Mouse (Mus musculus) midbrain, embryonic 14.5 days (tissue): ENCODE results near the gene Mecom. TPM values are rescaled to one million over a fixed set of nuclear protein-coding genes. Genes with fewer than 3 reads are reported as not detected.

Experiments
- ATAC-seq: fragments of 200-750 bp; cut with Nextera tagmentation; 2 replicates; pipeline ENCODE4 v1.8.0; 2017; ENCODE audit warnings: moderate number of reproducible peaks, moderate library complexity; ENCODE audit not compliant: low FRiP score, low TSS enrichment
- DNase-seq: peaks from one replicate; pipeline ENCODE4 v3.0.0-alpha.2; 2015
- H3K27ac ChIP-seq: fragments of 300-500 bp; sonication (generic); replicated peaks from 2 replicates; pipeline ENCODE4 v1.5.1; 2014; ENCODE audit warnings: mild to moderate bottlenecking, low read depth, low read length, moderate library complexity
- H3K27me3 ChIP-seq: fragments of 300-500 bp; sonication (generic); 2 replicates; pipeline ENCODE4 v1.6.1; 2014; ENCODE audit warnings: low read length, control low read depth, mixed read lengths; ENCODE audit not compliant: control insufficient read depth, insufficient read depth
- H3K36me3 ChIP-seq: fragments of 300-500 bp; sonication (generic); 2 replicates; pipeline ENCODE4 v1.6.1; 2014; ENCODE audit warnings: low read length, control low read depth; ENCODE audit not compliant: control insufficient read depth, insufficient read depth
- H3K4me1 ChIP-seq: fragments of 300-500 bp; sonication (generic); 2 replicates; pipeline ENCODE4 v1.6.1; 2014; ENCODE audit warnings: mild to moderate bottlenecking, antibody characterized with exemption, low read length, control low read depth; ENCODE audit not compliant: control insufficient read depth, insufficient read depth
- H3K4me2 ChIP-seq: fragments of 300-500 bp; sonication (generic); 2 replicates; pipeline ENCODE4 v1.6.1; 2014; ENCODE audit warnings: mild to moderate bottlenecking, low read length, moderate library complexity
- H3K4me3 ChIP-seq: fragments of 300-500 bp; sonication (generic); replicated peaks from 2 replicates; pipeline ENCODE4 v1.5.1; 2014; ENCODE audit warnings: low read depth, low read length
- H3K9ac ChIP-seq: fragments of 300-500 bp; sonication (generic); replicated peaks from 2 replicates; pipeline ENCODE4 v1.6.1; 2014; ENCODE audit warnings: mild to moderate bottlenecking, low read length, moderate library complexity
- H3K9me3 ChIP-seq: fragments of 300-500 bp; sonication (generic); 2 replicates; pipeline ENCODE4 v1.6.1; 2016; ENCODE audit warnings: low read length, control low read depth, mixed read lengths; ENCODE audit not compliant: control insufficient read depth
- WGBS: fragments of 180-500 bp; shearing (Covaris S2); extraction: QIAGEN DNeasy Blood & Tissue Kit; methylation state at CpG from one replicate; pipeline ENCODE4 v1.1.7; 2014; 5-methylcytosine and 5-hydroxymethylcytosine counted together
- polyA plus RNA-seq: library from polyadenylated mRNA; unstranded; fragments of >200 nt; fragmentation: Nextera tagmentation; extraction: Ambion mirVana; gene quantifications from 2 replicates; pipeline ENCODE4 v1.2.1, GENCODE M21; 2014

Mecom gene
- polyA plus RNA-seq, 1 experiment from 2014 or later, result 10.1 TPM

GRCm38 (mm10) chr3:30506329-30507027 is 41.3 kb downstream of the Mecom start:
- Histone ChIP-seq H3K4me1 (peaks cover 15% of the 10 kb centered on the region; the same call in 1 of the 2 replicates), H3K27ac (no peak overlapping the region; the same call in 1 of the 2 replicates), H3K4me2 (peak overlapping the region; percentile 76), H3K4me3 (peak overlapping the region; percentile 54), H3K36me3 (no peaks in the 10 kb centered on the region), H3K9me3 (no peaks in the 10 kb centered on the region), H3K9ac (peak overlapping the region; percentile 59; the same call in 1 of the 2 replicates), H3K27me3 (peaks cover 40% of the 10 kb centered on the region)
- 5% methylated on average over 17 of the region's 17 CpGs for WGBS
- no peak for DNase-seq
- ATAC-seq, result no peak

- H3K4me3 ChIP-seq, result no peak overlapping the region
- ATAC-seq, result no peak
- peak; percentile 44 for DNase-seq
- peak overlapping the region; percentile 24 for H3K4me2 ChIP-seq
- WGBS, result 15% methylated on average over 16 of the region's 16 CpGs
- no peak overlapping the region for H3K27ac ChIP-seq
- H3K4me1 ChIP-seq, result peaks cover 15% of the 10 kb centered on the region; the same call in 1 of the 2 replicates
- H3K9me3 ChIP-seq, result no peaks in the 10 kb centered on the region
- no peak overlapping the region for H3K9ac ChIP-seq
- H3K27me3 ChIP-seq, result peaks cover 33% of the 10 kb centered on the region
- H3K36me3 ChIP-seq, result no peaks in the 10 kb centered on the region
These were observed 42.0 kb downstream of the Mecom start for GRCm38 (mm10) chr3:30505741-30506251.

- H3K4me3 ChIP-seq, result no peak overlapping the region
- peaks cover 20% of the 10 kb centered on the region for H3K27me3 ChIP-seq
- no peak overlapping the region for H3K4me2 ChIP-seq
- peaks cover 9% of the 10 kb centered on the region; the same call in 1 of the 2 replicates for H3K4me1 ChIP-seq
- no peak for ATAC-seq
- 46% methylated on average over 7 of the region's 7 CpGs for WGBS
- no peak overlapping the region for H3K27ac ChIP-seq
- H3K9me3 ChIP-seq, result no peaks in the 10 kb centered on the region
- H3K36me3 ChIP-seq, result no peaks in the 10 kb centered on the region
- DNase-seq, result no peak
- H3K9ac ChIP-seq, result no peak overlapping the region
These were observed 43.2 kb downstream of the Mecom start for GRCm38 (mm10) chr3:30504561-30504960.

GRCm38 (mm10) chr3:30503821-30504220 is 44.0 kb downstream of the Mecom start:
- no peaks in the 10 kb centered on the region for H3K9me3 ChIP-seq
- no peaks in the 10 kb centered on the region for H3K36me3 ChIP-seq
- H3K4me3 ChIP-seq, result no peak overlapping the region
- H3K27me3 ChIP-seq, result peaks cover 15% of the 10 kb centered on the region
- H3K27ac ChIP-seq, result no peak overlapping the region
- no peak overlapping the region for H3K9ac ChIP-seq
- peaks cover 5% of the 10 kb centered on the region; the same call in 1 of the 2 replicates for H3K4me1 ChIP-seq
- ATAC-seq (no peak), DNase-seq (peak; percentile 55)
- H3K4me2 ChIP-seq, result no peak overlapping the region

- no peaks in the 10 kb centered on the region for H3K36me3 ChIP-seq
- H3K4me2 ChIP-seq, result no peak overlapping the region
- H3K27ac ChIP-seq, result no peak overlapping the region
- no peaks in the 10 kb centered on the region for H3K4me1 ChIP-seq
- H3K9ac ChIP-seq, result no peak overlapping the region
- H3K9me3 ChIP-seq, result peaks cover 1% of the 10 kb centered on the region; the same call in 1 of the 2 replicates
- H3K27me3 ChIP-seq, result no peaks in the 10 kb centered on the region
- 19% methylated on average over 9 of the region's 9 CpGs for WGBS
- H3K4me3 ChIP-seq, result no peak overlapping the region
- DNase-seq, result no peak
- ATAC-seq, result no peak
These were observed 49.5 kb downstream of the Mecom start for GRCm38 (mm10) chr3:30498202-30498828.

GRCm38 (mm10) chr3:30494371-30494770 is 53.4 kb downstream of the Mecom start:
- Histone ChIP-seq H3K36me3 (no peaks in the 10 kb centered on the region), H3K27me3 (no peaks in the 10 kb centered on the region), H3K4me1 (no peaks in the 10 kb centered on the region), H3K4me3 (no peak overlapping the region), H3K27ac (no peak overlapping the region), H3K4me2 (no peak overlapping the region), H3K9me3 (peaks cover 7% of the 10 kb centered on the region; the same call in 1 of the 2 replicates), H3K9ac (no peak overlapping the region)
- 89% methylated on average over 2 of the region's 2 CpGs for WGBS
- DNase-seq (no peak), ATAC-seq (no peak)

- ATAC-seq (no peak), DNase-seq (no peak)
- H3K4me3 ChIP-seq, result no peak overlapping the region
- WGBS, result 68% methylated on average over 4 of the region's 4 CpGs
- H3K4me1 ChIP-seq, result no peaks in the 10 kb centered on the region
- no peak overlapping the region for H3K9ac ChIP-seq
- no peak overlapping the region for H3K4me2 ChIP-seq
- peaks cover 7% of the 10 kb centered on the region; the same call in 1 of the 2 replicates for H3K9me3 ChIP-seq
- H3K27ac ChIP-seq, result no peak overlapping the region
- no peaks in the 10 kb centered on the region for H3K27me3 ChIP-seq
- H3K36me3 ChIP-seq, result no peaks in the 10 kb centered on the region
These were observed 59.0 kb downstream of the Mecom start for GRCm38 (mm10) chr3:30488808-30489207.

- no peak overlapping the region for H3K9ac ChIP-seq
- DNase-seq, result no peak
These were observed 61.4 kb downstream of the Mecom start for GRCm38 (mm10) chr3:30486422-30486821.

More at GRCm38 (mm10) chr3:30486422-30486821, 61.4 kb downstream of the Mecom start:
- WGBS, result 97% methylated on average over 4 of the region's 4 CpGs
- Histone ChIP-seq H3K9me3 (no peaks in the 10 kb centered on the region), H3K4me2 (no peak overlapping the region), H3K27me3 (no peaks in the 10 kb centered on the region), H3K36me3 (no peaks in the 10 kb centered on the region), H3K27ac (no peak overlapping the region), H3K4me1 (0 out of 2 replicates have a peak, but pooled peaks cover 10% of the 10 kb centered on the region), H3K4me3 (no peak overlapping the region)
- ATAC-seq, result no peak
